Mouse (Mus musculus): ENCODE results near the gene Olfr984. TPM values are rescaled to one million over a fixed set of nuclear protein-coding genes. Genes with fewer than 3 reads are reported as not detected.

The Olfr984 gene
- polyA plus RNA-seq, 1 experiment = not detected

DNA sequence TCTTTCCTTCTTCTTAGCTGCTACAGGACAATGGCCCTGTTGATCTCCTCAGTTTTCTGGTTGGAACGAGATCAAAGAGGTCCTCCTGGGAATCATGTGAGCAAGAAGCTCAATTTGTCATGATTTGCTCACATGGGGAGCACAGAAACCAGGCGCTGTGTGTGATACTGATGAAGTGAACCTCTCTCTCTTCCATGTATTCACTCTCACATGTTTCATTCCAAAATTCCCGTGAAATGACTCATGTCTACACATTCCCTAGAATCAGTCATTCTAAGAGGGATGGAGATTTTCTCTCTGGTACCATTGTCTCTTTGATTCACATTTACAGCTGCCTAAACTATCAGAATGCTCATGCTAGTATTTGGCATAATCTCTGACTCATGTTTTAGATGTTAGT, 19.2 kb downstream of the Olfr984 start:
- H3K79me2 ChIP-seq (ENCODE audit: control insufficient read depth, insufficient read depth) = no peaks in the 10 kb centered on the region
- no peak for TF ChIP-seq REST (IDR thresholded peaks at IDR 0.05; ENCODE audit: insufficient read depth, insufficient read length)
- TF ChIP-seq SRF (IDR thresholded peaks at IDR 0.05; ENCODE audit: control insufficient read depth, insufficient read length, low read depth) = no peak

DNA sequence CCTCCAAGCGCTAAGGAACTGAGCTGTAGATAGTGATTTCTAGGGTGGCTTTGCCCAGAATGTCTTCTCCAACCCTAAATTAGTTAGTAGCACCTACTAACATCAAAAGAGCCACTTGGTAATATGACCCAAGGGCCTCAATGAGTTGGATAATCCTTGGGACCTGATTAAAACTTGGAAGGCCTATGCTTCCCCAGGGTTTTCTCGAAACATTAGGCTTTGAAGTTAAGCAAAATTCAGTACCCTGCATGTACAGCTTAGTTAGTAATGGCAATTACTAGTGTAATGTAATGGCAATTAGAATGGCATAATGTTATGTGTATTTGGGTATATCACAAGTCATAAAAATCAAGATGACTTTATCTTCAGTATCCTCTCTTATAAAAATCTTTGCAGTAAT, 20.5 kb downstream of the Olfr984 start, which contains the start of gene Olfr983:
Gene Olfr983, minus strand, starts transcription at position 101 of the 400 bp plus-strand sequence.
- no peaks in the 10 kb centered on the region for H3K27me3 ChIP-seq (ENCODE audit: control insufficient read depth, insufficient read depth, insufficient read length)
- H3K79me2 ChIP-seq (ENCODE audit: control insufficient read depth, insufficient read depth) = no peaks in the 10 kb centered on the region
- no peak within 1 kb of the TSS for H3ac ChIP-seq (ENCODE audit: control insufficient read depth, insufficient read length)
- TF ChIP-seq SRF (IDR thresholded peaks at IDR 0.05; ENCODE audit: control insufficient read depth, insufficient read length, low read depth) (no peak), USF1 (IDR thresholded peaks at IDR 0.05; ENCODE audit: low read depth) (no peak), POLR2AphosphoS2 (IDR thresholded peaks at IDR 0.05; ENCODE audit: insufficient read length, low read depth) (no peak), TCF12 (IDR thresholded peaks at IDR 0.05; ENCODE audit: insufficient read depth, poor library complexity, severe bottlenecking) (no peak), CEBPB (IDR thresholded peaks at IDR 0.05; ENCODE audit: insufficient read depth, poor library complexity, severe bottlenecking) (no peak)
- H3K4me2 ChIP-seq (ENCODE audit: low read depth) = no peak within 1 kb of the TSS
- no peak within 1 kb of the TSS for H3K4me3 ChIP-seq
- no peaks in the 10 kb centered on the region for H3K36me3 ChIP-seq (ENCODE audit: control insufficient read depth, insufficient read depth)

More for the DNA sequence above, 19.2 kb downstream of the Olfr984 start:
- no peak overlapping the region for H3K4me3 ChIP-seq
- no peak overlapping the region for H3ac ChIP-seq (ENCODE audit: control insufficient read depth, insufficient read length)
- peak overlapping the region; percentile 19 for H3K4me2 ChIP-seq (ENCODE audit: low read depth)
- H3K36me3 ChIP-seq (ENCODE audit: control insufficient read depth, insufficient read depth) = no peaks in the 10 kb centered on the region
- no peaks in the 10 kb centered on the region for H3K27me3 ChIP-seq (ENCODE audit: control insufficient read depth, insufficient read depth, insufficient read length)

DNA sequence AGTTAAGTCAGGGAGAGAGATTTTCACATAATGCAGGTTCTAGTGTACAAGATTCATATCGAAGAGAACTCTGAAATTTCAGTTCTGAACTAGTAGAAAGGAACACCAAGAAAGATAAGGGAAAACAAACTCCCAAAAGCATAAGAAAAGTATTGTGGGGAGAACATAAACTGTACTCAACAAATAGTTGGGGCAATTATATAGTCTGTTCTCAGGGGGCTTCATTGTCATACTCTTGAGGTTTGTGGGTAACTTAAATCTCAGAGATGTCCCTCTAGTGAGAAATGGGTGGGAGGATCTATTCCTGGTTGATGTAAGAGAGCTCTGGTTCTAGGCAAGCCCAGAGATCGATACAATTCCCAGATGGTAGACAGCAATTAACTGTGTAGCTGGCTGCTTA, 40.5 kb downstream of the Olfr984 start, which contains the start of gene Olfr982:
Gene Olfr982, plus strand, starts transcription at position 301 of the 400 bp plus-strand sequence.
- Histone ChIP-seq H3K27me3 (ENCODE audit: control insufficient read depth, insufficient read depth, insufficient read length) (no peaks in the 10 kb centered on the region), H3K36me3 (ENCODE audit: control insufficient read depth, insufficient read depth) (no peaks in the 10 kb centered on the region), H3ac (ENCODE audit: control insufficient read depth, insufficient read length) (no peak within 1 kb of the TSS), H3K79me2 (ENCODE audit: control insufficient read depth, insufficient read depth) (no peaks in the 10 kb centered on the region), H3K4me3 (no peak within 1 kb of the TSS), H3K4me2 (ENCODE audit: low read depth) (no peak within 1 kb of the TSS)
- TF ChIP-seq TCF3 (IDR thresholded peaks at IDR 0.05; ENCODE audit: insufficient read length, low read depth) (no peak), TCF12 (IDR thresholded peaks at IDR 0.05; ENCODE audit: insufficient read depth, poor library complexity, severe bottlenecking) (no peak), MYOD1 (IDR thresholded peaks at IDR 0.05; ENCODE audit: control insufficient read depth in 1 of 3, insufficient read length in 2 of 3, low read depth in 2 of 3) (no peak), POLR2A (IDR thresholded peaks at IDR 0.05; ENCODE audit: insufficient read length, low read depth) (no peak), REST (IDR thresholded peaks at IDR 0.05; ENCODE audit: insufficient read depth, insufficient read length) (no peak), SRF (IDR thresholded peaks at IDR 0.05; ENCODE audit: control insufficient read depth, insufficient read length, low read depth) (no peak), CEBPB (IDR thresholded peaks at IDR 0.05; ENCODE audit: insufficient read depth, poor library complexity, severe bottlenecking) (no peak), MAX (IDR thresholded peaks at IDR 0.05; ENCODE audit: low read depth) (no peak), E2F4 (IDR thresholded peaks at IDR 0.05; ENCODE audit: insufficient read depth) (no peak), MYOG (IDR thresholded peaks at IDR 0.05; ENCODE audit: control insufficient read depth in 1 of 3, insufficient read depth in 1 of 3, insufficient read length in 2 of 3, low read depth in 2 of 3) (no peak), USF1 (IDR thresholded peaks at IDR 0.05; ENCODE audit: low read depth) (no peak), POLR2AphosphoS2 (IDR thresholded peaks at IDR 0.05; ENCODE audit: insufficient read length, low read depth) (no peak)

DNA sequence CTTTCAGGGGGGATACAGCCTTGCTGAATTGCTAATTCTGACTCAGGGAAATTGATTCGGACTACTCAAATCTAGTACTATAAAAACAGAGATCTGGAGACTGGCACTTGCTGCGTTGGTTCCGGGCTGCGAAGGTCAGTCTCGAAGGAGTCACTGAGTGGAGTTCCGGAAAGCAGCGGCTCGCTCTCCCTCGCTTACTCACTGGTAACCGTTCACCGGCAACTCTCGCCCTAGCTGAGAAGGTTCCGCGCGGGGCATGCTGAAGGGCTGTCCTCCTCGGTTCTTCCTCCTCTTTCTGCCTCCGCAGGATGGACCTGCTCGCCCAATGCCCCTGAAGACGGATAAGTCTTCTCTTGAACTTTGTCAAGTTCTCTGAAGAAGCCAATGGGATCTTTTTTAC, 63.9 kb downstream of the Olfr984 start:
- Histone ChIP-seq H3ac (ENCODE audit: control insufficient read depth, insufficient read length) (no peak overlapping the region), H3K79me2 (ENCODE audit: control insufficient read depth, insufficient read depth) (no peaks in the 10 kb centered on the region), H3K4me2 (ENCODE audit: low read depth) (no peak overlapping the region), H3K4me3 (no peak overlapping the region), H3K36me3 (ENCODE audit: control insufficient read depth, insufficient read depth) (no peaks in the 10 kb centered on the region), H3K27me3 (ENCODE audit: control insufficient read depth, insufficient read depth, insufficient read length) (no peaks in the 10 kb centered on the region)
- TF ChIP-seq POLR2AphosphoS2 (IDR thresholded peaks at IDR 0.05; ENCODE audit: insufficient read length, low read depth) = no peak
- TF ChIP-seq REST (IDR thresholded peaks at IDR 0.05; ENCODE audit: insufficient read depth, insufficient read length) = no peak
- no peak for TF ChIP-seq CEBPB (IDR thresholded peaks at IDR 0.05; ENCODE audit: insufficient read depth, poor library complexity, severe bottlenecking)
- no peak for TF ChIP-seq MYOG (IDR thresholded peaks at IDR 0.05; ENCODE audit: control insufficient read depth in 1 of 3, insufficient read depth in 1 of 3, insufficient read length in 2 of 3, low read depth in 2 of 3)
- no peak for TF ChIP-seq POLR2A (IDR thresholded peaks at IDR 0.05; ENCODE audit: insufficient read length, low read depth)
- TF ChIP-seq MYOD1 (IDR thresholded peaks at IDR 0.05; ENCODE audit: control insufficient read depth in 1 of 3, insufficient read length in 2 of 3, low read depth in 2 of 3) = no peak
- no peak for TF ChIP-seq E2F4 (IDR thresholded peaks at IDR 0.05; ENCODE audit: insufficient read depth)
- TF ChIP-seq MAX (IDR thresholded peaks at IDR 0.05; ENCODE audit: low read depth) = no peak
- no peak for TF ChIP-seq TCF12 (IDR thresholded peaks at IDR 0.05; ENCODE audit: insufficient read depth, poor library complexity, severe bottlenecking)
- TF ChIP-seq TCF3 (IDR thresholded peaks at IDR 0.05; ENCODE audit: insufficient read length, low read depth) = no peak

Other genes starting within 250 kb of the Olfr984 start
- not detected for gene Olfr972, start 247.8 kb downstream of the Olfr984 start, polyA plus RNA-seq (2012; fragmentation: generic; extraction: Trizol)
- not detected for gene Olfr229, start 206.9 kb downstream of the Olfr984 start, polyA plus RNA-seq (2012; fragmentation: generic; extraction: Trizol)
- not detected for gene Olfr974, start 176.7 kb downstream of the Olfr984 start, polyA plus RNA-seq (2012; fragmentation: generic; extraction: Trizol)
- not detected for gene Olfr975, start 162.2 kb downstream of the Olfr984 start, polyA plus RNA-seq (2012; fragmentation: generic; extraction: Trizol)
- gene Olfr976, start 153.1 kb downstream of the Olfr984 start, polyA plus RNA-seq (2012; fragmentation: generic; extraction: Trizol) = not detected
- not detected for gene Olfr978, start 122.1 kb downstream of the Olfr984 start, polyA plus RNA-seq (2012; fragmentation: generic; extraction: Trizol)
- not detected for gene Olfr979, start 110.7 kb downstream of the Olfr984 start, polyA plus RNA-seq (2012; fragmentation: generic; extraction: Trizol)
- gene Olfr980, start 104.6 kb downstream of the Olfr984 start, polyA plus RNA-seq (2012; fragmentation: generic; extraction: Trizol) = not detected
- not detected for gene Olfr981, start 92.7 kb downstream of the Olfr984 start, polyA plus RNA-seq (2012; fragmentation: generic; extraction: Trizol)
- gene Olfr982, start 40.4 kb downstream of the Olfr984 start, polyA plus RNA-seq (2012; fragmentation: generic; extraction: Trizol) = not detected
- gene Olfr983, start 20.6 kb downstream of the Olfr984 start, polyA plus RNA-seq (2012; fragmentation: generic; extraction: Trizol) = not detected
- gene Olfr985, start 16.0 kb upstream of the Olfr984 start, polyA plus RNA-seq (2012; fragmentation: generic; extraction: Trizol) = not detected
- not detected for gene Tmem225, start 33.9 kb upstream of the Olfr984 start, polyA plus RNA-seq (2012; fragmentation: generic; extraction: Trizol)
- gene Olfr986, start 66.7 kb upstream of the Olfr984 start, polyA plus RNA-seq (2012; fragmentation: generic; extraction: Trizol) = not detected
- gene Zfp202, start 78.1 kb upstream of the Olfr984 start, polyA plus RNA-seq (2012; fragmentation: generic; extraction: Trizol) = 2.4 TPM
- gene Scn3b, start 155.0 kb upstream of the Olfr984 start, polyA plus RNA-seq (2012; fragmentation: generic; extraction: Trizol) = 0.38 TPM

Data from myocyte (in vitro differentiated cells).